Mouse (Mus musculus): Measurements from ENCODE around the gene Slc25a20.

The Slc25a20 gene

GRCm38 (mm10) chr9:108686475-108686887 lies 24.6 kb downstream of the Slc25a20 start:
- DNase-seq (ENCODE audit: extremely low read depth, low read depth), result no peak

- DNase-seq (ENCODE audit: extremely low read depth, low read depth), result no peak
These were observed 25.3 kb downstream of the Slc25a20 start for GRCm38 (mm10) chr9:108687181-108687580.

- DNase-seq (ENCODE audit: extremely low read depth, low read depth), result no peak
These were observed 25.8 kb downstream of the Slc25a20 start for GRCm38 (mm10) chr9:108687686-108688085.

DNA sequence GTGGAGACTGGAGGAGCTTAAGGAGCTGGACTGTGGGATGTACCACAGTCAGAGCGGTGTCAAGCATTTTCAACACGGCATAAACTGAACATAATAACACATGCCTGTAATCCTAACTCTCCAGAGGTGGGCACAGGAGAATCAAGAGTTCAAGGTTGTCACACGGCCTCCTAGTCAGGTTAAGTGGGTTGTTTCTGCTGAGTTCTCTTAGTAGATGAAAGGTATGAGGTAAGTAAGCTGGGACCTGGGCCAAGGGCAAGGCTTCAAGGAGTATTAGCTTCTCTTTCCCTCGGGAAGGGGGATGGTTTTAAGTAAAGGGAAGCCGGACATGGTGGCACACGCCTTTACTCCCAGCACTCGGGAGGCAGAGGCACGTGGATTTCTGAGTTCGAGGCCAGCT lies 26.6 kb downstream of the Slc25a20 start:
- DNase-seq (ENCODE audit: extremely low read depth, low read depth), result no peak

- no peak for DNase-seq (ENCODE audit: extremely low read depth, low read depth)
These were observed 27.2 kb downstream of the Slc25a20 start, which contains the start of gene Prkar2a for GRCm38 (mm10) chr9:108689106-108689505. Prkar2a (plus strand) TSS chr9:108689314.

GRCm38 (mm10) chr9:108689993-108690392 lies 28.1 kb downstream of the Slc25a20 start:
- DNase-seq (ENCODE audit: extremely low read depth, low read depth), result no peak

DNA sequence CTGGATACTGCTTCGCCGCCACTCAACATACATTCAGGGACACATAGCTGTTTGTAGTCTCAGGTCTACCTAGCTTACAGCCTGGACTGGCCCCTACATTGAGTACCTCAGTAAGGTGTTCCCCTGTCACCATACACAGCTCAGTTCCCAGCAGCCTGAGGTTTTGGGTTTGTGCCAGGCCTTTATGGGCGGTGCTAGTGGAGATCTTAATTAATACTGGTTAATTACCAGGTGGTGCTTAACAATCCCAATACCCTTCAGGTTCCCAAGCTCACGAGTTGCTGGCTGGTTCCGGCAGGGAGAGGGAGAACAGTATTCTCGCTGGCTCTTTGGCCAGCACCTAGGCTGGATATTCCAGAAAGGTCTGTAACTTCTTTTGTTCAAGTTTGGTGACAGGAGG lies 29.0 kb downstream of the Slc25a20 start:
- no peak for DNase-seq (ENCODE audit: extremely low read depth, low read depth)

DNA sequence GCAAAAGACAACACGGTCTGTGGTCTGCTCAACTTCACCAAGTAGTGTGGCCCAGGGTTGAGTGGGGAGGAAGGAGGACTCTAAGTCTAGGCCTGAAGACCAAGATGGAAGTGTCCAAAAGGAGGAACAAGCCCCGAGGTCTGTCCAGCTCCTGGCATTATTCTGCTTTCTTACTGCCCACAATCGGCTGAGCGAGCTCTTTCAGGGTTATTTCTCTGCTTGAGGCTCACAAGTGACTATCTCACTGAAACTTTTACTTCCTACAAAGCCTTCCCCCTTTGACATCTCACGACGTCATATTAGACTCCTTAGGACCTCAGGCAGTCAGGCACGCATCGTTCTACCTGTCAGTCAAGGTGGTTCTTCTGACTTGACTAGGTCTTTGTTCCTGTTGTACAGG lies 29.5 kb downstream of the Slc25a20 start:
- peak; percentile 21 for DNase-seq (ENCODE audit: extremely low read depth, low read depth)

GRCm38 (mm10) chr9:108691846-108692225 lies 29.9 kb downstream of the Slc25a20 start:
- peak; percentile 44 for DNase-seq (ENCODE audit: extremely low read depth, low read depth)

DNA sequence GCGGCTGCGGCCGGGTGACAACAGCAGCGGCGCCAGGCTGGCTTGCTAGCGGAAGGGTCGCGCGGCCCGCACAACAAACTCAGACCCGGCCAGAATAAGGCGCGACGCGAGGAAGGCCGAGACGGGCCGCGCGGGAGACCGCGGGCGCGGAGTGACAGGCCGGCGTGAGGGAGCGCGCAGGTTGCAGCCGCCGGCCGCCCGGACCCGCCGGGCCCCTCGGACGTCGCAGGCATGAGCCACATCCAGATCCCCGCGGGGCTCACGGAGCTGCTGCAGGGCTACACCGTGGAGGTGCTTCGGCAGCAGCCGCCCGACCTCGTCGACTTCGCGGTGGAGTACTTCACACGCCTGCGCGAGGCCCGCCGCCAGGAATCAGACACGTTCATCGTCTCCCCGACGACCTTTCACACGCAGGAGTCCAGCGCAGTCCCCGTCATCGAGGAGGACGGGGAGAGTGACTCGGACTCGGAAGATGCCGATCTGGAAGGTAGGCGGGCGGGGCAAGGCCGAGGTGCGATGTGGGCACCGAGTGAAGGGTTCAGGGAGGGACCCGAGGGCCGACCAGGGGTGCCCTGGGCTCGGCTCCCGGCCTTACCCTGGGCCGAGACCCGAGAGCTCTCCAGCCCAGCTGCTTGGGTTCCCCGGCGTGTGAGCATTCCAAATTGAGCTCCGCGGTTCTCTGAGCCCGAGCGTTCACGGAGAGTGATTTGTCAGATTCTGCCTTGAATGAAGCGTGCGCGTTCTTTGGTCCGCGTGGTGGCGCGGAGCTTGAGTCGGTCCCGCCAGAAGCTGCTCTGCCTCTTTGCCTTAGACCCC lies 30.5 kb downstream of the Slc25a20 start:
- DNase-seq (ENCODE audit: extremely low read depth, low read depth), result no peak

- peak; percentile 17 for DNase-seq (ENCODE audit: extremely low read depth, low read depth)
These were observed 32.1 kb downstream of the Slc25a20 start for GRCm38 (mm10) chr9:108693946-108694345.

DNA sequence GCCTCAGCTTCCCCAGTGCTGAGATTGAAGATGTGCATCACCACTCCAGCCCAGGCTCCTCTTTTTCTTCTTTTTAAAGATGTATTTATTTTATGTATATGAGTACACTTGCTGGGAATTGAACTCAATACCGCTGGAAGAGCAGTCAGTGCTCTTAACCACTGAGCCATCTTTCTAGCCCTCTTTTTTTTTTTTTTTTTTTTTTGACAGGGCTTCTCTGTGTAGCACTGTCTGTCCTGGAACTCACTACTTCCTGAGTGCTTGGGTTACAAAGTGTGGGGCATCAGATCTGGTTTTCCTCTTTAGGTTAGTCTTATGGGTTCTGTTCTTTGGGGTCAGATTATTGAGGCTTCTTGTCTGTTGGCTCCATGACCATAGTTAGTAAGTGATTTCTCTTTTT lies 32.6 kb downstream of the Slc25a20 start:
- DNase-seq (ENCODE audit: extremely low read depth, low read depth), result no peak

GRCm38 (mm10) chr9:108702476-108702875 lies 40.6 kb downstream of the Slc25a20 start:
- no peak for DNase-seq (ENCODE audit: extremely low read depth, low read depth)

GRCm38 (mm10) chr9:108703373-108704110 lies 41.7 kb downstream of the Slc25a20 start:
- no peak for DNase-seq (ENCODE audit: extremely low read depth, low read depth)

- DNase-seq (ENCODE audit: extremely low read depth, low read depth), result no peak
These were observed 42.7 kb downstream of the Slc25a20 start for GRCm38 (mm10) chr9:108704591-108704990.

- no peak for DNase-seq (ENCODE audit: extremely low read depth, low read depth)
These were observed 45.3 kb downstream of the Slc25a20 start for GRCm38 (mm10) chr9:108707212-108707611.

GRCm38 (mm10) chr9:108708833-108709232 lies 46.9 kb downstream of the Slc25a20 start:
- DNase-seq (ENCODE audit: extremely low read depth, low read depth), result no peak

- DNase-seq (ENCODE audit: extremely low read depth, low read depth), result no peak
These were observed 48.9 kb downstream of the Slc25a20 start for GRCm38 (mm10) chr9:108710767-108711166.

GRCm38 (mm10) chr9:108716199-108716598 lies 54.3 kb downstream of the Slc25a20 start:
- DNase-seq (ENCODE audit: extremely low read depth, low read depth), result no peak

GRCm38 (mm10) chr9:108723751-108724150 lies 61.9 kb downstream of the Slc25a20 start:
- DNase-seq (ENCODE audit: extremely low read depth, low read depth), result no peak

DNA sequence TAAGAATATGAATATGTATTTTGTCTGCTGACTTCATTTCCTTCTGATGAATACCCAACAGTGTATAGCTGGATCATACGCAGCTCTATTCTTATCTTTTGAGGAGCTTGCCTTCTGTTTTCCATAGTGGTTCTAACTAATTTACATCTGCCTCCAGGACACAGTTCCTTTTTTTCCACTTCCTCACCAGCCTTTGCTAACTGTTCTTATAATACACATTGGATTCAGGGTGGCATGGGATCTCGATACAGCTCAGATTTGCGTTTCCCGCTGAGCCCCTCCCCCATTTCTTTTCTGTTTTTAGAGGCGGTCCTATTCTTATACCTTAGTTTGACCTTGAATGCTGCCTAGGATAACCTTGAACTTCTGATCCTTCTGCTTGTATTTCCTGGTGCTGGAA lies 64.2 kb downstream of the Slc25a20 start:
- DNase-seq (ENCODE audit: extremely low read depth, low read depth), result peak; percentile 11

DNA sequence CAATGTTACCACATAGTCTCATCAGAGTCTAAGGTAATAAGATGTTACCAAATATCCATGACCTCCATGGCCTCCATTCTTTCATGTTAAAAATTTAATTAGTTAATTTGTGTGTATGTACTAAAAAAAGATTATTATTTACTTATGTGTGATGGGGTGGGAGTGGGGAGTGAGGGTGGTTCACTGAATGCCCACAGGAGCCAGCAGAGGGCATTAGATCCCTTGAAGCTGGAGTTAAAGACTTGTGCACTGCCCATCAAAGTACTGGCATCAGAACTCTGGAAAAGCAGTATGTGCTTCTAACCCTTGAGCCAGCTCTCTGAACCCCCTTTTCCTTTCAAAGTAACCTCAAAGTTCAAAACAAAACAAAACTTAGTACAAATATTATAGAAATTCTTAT lies 67.2 kb downstream of the Slc25a20 start:
- DNase-seq (ENCODE audit: extremely low read depth, low read depth), result no peak

DNA sequence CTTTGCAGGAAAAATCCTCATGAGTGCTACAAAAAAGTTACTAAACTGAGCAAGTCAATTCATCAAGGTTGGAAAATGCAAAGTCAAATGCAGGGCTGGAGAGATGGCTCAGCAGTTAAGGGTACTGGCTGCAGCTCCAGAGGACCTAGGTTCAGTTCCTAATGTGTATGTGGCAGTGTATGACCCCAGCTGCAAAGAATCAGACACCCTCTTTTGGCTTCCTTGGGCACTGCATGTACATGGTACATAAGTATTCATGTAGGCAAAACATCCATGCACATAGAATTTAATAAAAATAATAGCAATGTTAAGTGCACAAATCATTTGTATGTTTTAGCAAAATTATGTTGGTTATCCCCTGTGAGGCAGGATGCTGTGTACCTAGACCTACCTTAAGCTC lies 70.6 kb downstream of the Slc25a20 start:
- no peak for DNase-seq (ENCODE audit: extremely low read depth, low read depth)

All from MEL-GATA-1-ER (cell line).